Mouse (Mus musculus) liver, adult 2 months (tissue): ENCODE results near the gene 4930404N11Rik.

Source experiments
- CTCF ChIP-seq: fragments of 200-500 bp; IDR thresholded peaks from 2 replicates; pipeline ENCODE4 v1.5.1; 2011; ENCODE audit warnings: low read depth, low read length, control low read depth
- POLR2A ChIP-seq: fragments of 200-500 bp; IDR thresholded peaks from 2 replicates; pipeline ENCODE4 v1.6.1; 2011; ENCODE audit warnings: low read length, control low read depth; ENCODE audit not compliant: insufficient read depth; ENCODE audit errors: extremely low read depth

- no peak for TF ChIP-seq CTCF
- TF ChIP-seq POLR2A, result no peak
These were observed 39.8 kb downstream of the 4930404N11Rik start for GRCm38 (mm10) chr10:81325781-81326180.
